Mouse (Mus musculus) lung, adult 2 months (tissue): ENCODE measurements around the gene Homer3.

Experiments used
- CTCF ChIP-seq: fragments of 200-500 bp; IDR thresholded peaks from 2 replicates; pipeline ENCODE4 v1.5.1; 2011; ENCODE audit warnings: mild to moderate bottlenecking, low read length, control low read depth; ENCODE audit not compliant: insufficient read depth
- POLR2A ChIP-seq: fragments of 200-500 bp; IDR thresholded peaks from 2 replicates; pipeline ENCODE4 v1.6.1; 2011; ENCODE audit warnings: low read depth, mild to moderate bottlenecking, control low read depth, low read length, borderline replicate concordance; ENCODE audit errors: extremely low read depth

DNA sequence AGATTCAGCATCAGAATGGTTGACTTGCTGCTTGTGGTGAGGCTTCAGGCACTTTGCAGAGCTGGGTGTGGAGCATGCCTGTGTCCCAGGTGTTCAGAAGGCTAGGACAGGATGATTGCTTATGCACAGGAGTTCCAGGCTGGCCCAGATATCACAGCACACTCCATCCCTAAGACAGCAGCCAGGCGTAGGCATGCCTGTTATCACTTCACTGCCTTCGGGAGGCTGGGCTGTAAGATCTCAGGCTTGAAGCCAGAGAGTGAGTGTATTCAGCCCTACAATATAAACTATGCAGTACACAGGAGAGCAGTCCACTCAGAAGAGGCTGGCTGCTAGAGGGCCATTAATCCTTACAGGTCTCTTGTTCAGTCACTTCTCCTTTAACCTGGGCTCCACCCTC, 23.6 kb upstream of the Homer3 start:
- TF ChIP-seq POLR2A (no peak), CTCF (no peak)
